Mouse (Mus musculus) forebrain, embryonic 14.5 days (tissue): ENCODE measurements around the gene Elmo1. TPM values are rescaled to one million over a fixed set of nuclear protein-coding genes. Genes with fewer than 3 reads are reported as not detected.

Experiments used
- ATAC-seq: fragments of 200-750 bp; cut with Nextera tagmentation; 2 replicates; pipeline ENCODE4 v1.8.0; 2017; ENCODE audit warnings: mild to moderate bottlenecking, moderate library complexity
- DNase-seq: peaks from one replicate; pipeline ENCODE4 v3.0.0-alpha.2; 2015; ENCODE audit warnings: low spot score
- H3K27ac ChIP-seq: fragments of 300-500 bp; sonication (generic); 2 replicates; pipeline ENCODE4 v1.5.1; 2014; ENCODE audit warnings: low read depth, mild to moderate bottlenecking, control low read depth, low read length, moderate library complexity
- H3K27me3 ChIP-seq: fragments of 300-500 bp; sonication (generic); replicated peaks from 2 replicates; pipeline ENCODE4 v1.6.1; 2014; ENCODE audit warnings: low read length, control low read depth, mixed read lengths; ENCODE audit not compliant: control insufficient read depth, insufficient read depth
- H3K36me3 ChIP-seq: fragments of 300-500 bp; sonication (generic); 2 replicates; pipeline ENCODE4 v1.6.1; 2014; ENCODE audit warnings: low read length, control low read depth; ENCODE audit not compliant: control insufficient read depth, insufficient read depth
- H3K4me1 ChIP-seq: fragments of 300-500 bp; sonication (generic); 2 replicates; pipeline ENCODE4 v1.6.1; 2014; ENCODE audit warnings: antibody characterized with exemption, low read length, control low read depth; ENCODE audit not compliant: control insufficient read depth, insufficient read depth
- H3K4me2 ChIP-seq: fragments of 300-500 bp; sonication (generic); 2 replicates; pipeline ENCODE4 v1.6.1; 2014; ENCODE audit warnings: mild to moderate bottlenecking, control low read depth, low read length
- H3K4me3 ChIP-seq: fragments of 300-500 bp; sonication (generic); 2 replicates; pipeline ENCODE4 v1.5.1; 2014; ENCODE audit warnings: low read depth, low read length, control low read depth
- H3K9ac ChIP-seq: fragments of 300-500 bp; sonication (generic); 2 replicates; pipeline ENCODE4 v1.6.1; 2014; ENCODE audit warnings: mild to moderate bottlenecking, low read length, control low read depth, moderate library complexity
- H3K9me3 ChIP-seq: fragments of 300-500 bp; sonication (generic); replicated peaks from 2 replicates; pipeline ENCODE4 v1.6.1; 2016; ENCODE audit warnings: low read length, control low read depth, mixed read lengths; ENCODE audit not compliant: control insufficient read depth
- WGBS: fragments of 180-500 bp; shearing (Covaris S2); extraction: QIAGEN DNeasy Blood & Tissue Kit; methylation state at CpG from one replicate; pipeline ENCODE4 v1.1.7; 2014; 5-methylcytosine and 5-hydroxymethylcytosine counted together
- polyA plus RNA-seq: library from polyadenylated mRNA; unstranded; fragments of >200 nt; fragmentation: Nextera tagmentation; extraction: Ambion mirVana; gene quantifications from 2 replicates; pipeline ENCODE4 v1.2.1, GENCODE M21; 2014

The Elmo1 gene
- polyA plus RNA-seq, 1 experiment from 2014 or later, result 22.6 TPM

DNA sequence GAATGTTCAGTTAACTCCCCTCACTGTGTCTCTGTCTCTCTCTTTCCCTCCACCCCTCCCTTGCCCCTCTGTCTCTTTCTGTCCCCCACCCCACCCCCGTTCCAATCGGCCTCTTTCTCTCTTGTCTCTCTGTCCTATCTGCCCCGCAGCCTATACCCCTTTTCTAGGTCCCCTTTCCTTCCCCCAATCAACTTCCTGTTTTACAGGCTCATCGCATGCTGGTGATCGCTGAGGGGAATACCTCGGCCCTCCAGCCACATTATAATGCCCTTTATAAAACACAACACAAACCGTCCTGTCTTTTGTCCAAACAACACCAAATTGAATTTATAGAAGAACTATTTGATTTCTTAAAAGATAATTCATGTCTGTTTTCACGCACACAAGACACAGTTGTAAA is 40.7 kb upstream of the Elmo1 start:
- 66% methylated on average over 8 of the region's 8 CpGs for WGBS
- Histone ChIP-seq H3K9ac (no peak overlapping the region), H3K4me1 (peaks cover 5% of the 10 kb centered on the region), H3K4me2 (no peak overlapping the region), H3K4me3 (no peak overlapping the region), H3K27ac (no peak overlapping the region), H3K27me3 (no peaks in the 10 kb centered on the region), H3K36me3 (no peaks in the 10 kb centered on the region), H3K9me3 (no peaks in the 10 kb centered on the region)
- ATAC-seq (no peak), DNase-seq (no peak)

- Histone ChIP-seq H3K4me1 (peaks cover 5% of the 10 kb centered on the region), H3K4me2 (no peak overlapping the region), H3K27me3 (no peaks in the 10 kb centered on the region), H3K9me3 (no peaks in the 10 kb centered on the region), H3K4me3 (no peak overlapping the region), H3K27ac (no peak overlapping the region), H3K9ac (no peak overlapping the region), H3K36me3 (no peaks in the 10 kb centered on the region)
- DNase-seq (no peak), ATAC-seq (no peak)
- 85% methylated on average over 10 of the region's 10 CpGs for WGBS
Observed at GRCm38 (mm10) chr13:20050149-20050548, 40.2 kb upstream of the Elmo1 start.

GRCm38 (mm10) chr13:20057926-20058325 is 32.5 kb upstream of the Elmo1 start:
- Histone ChIP-seq H3K4me2 (no peak overlapping the region), H3K9ac (no peak overlapping the region), H3K9me3 (no peaks in the 10 kb centered on the region), H3K4me3 (no peak overlapping the region), H3K27ac (no peak overlapping the region), H3K36me3 (no peaks in the 10 kb centered on the region), H3K4me1 (no peaks in the 10 kb centered on the region), H3K27me3 (no peaks in the 10 kb centered on the region)
- DNase-seq (no peak), ATAC-seq (no peak)
- 93% methylated on average over 1 of the region's 1 CpGs for WGBS

- DNase-seq (no peak), ATAC-seq (no peak)
- Histone ChIP-seq H3K27ac (no peak overlapping the region), H3K4me1 (no peaks in the 10 kb centered on the region), H3K36me3 (no peaks in the 10 kb centered on the region), H3K9me3 (no peaks in the 10 kb centered on the region), H3K27me3 (no peaks in the 10 kb centered on the region), H3K4me3 (no peak overlapping the region), H3K4me2 (no peak overlapping the region), H3K9ac (no peak overlapping the region)
- WGBS, result 81% methylated on average over 5 of the region's 5 CpGs
Observed at GRCm38 (mm10) chr13:20061031-20061430, 29.4 kb upstream of the Elmo1 start.

GRCm38 (mm10) chr13:20063331-20063730 is 27.1 kb upstream of the Elmo1 start:
- Histone ChIP-seq H3K27ac (no peak overlapping the region), H3K9ac (no peak overlapping the region), H3K27me3 (no peaks in the 10 kb centered on the region), H3K4me3 (no peak overlapping the region), H3K4me1 (no peaks in the 10 kb centered on the region), H3K9me3 (no peaks in the 10 kb centered on the region), H3K36me3 (no peaks in the 10 kb centered on the region), H3K4me2 (no peak overlapping the region)
- ATAC-seq (no peak), DNase-seq (no peak)
- WGBS, result 85% methylated on average over 5 of the region's 5 CpGs

- H3K4me1 ChIP-seq, result no peaks in the 10 kb centered on the region
- H3K4me3 ChIP-seq, result no peak overlapping the region
- H3K9me3 ChIP-seq, result no peaks in the 10 kb centered on the region
- H3K9ac ChIP-seq, result no peak overlapping the region
- no peak overlapping the region for H3K27ac ChIP-seq
- ATAC-seq, result no peak
- no peaks in the 10 kb centered on the region for H3K36me3 ChIP-seq
- no peak for DNase-seq
- no peaks in the 10 kb centered on the region for H3K27me3 ChIP-seq
- H3K4me2 ChIP-seq, result no peak overlapping the region
Observed at GRCm38 (mm10) chr13:20072043-20072442, 18.4 kb upstream of the Elmo1 start.

- no peak overlapping the region for H3K27ac ChIP-seq
- DNase-seq, result no peak
- 82% methylated on average over 5 of the region's 5 CpGs for WGBS
Observed at GRCm38 (mm10) chr13:20072994-20073393, 17.4 kb upstream of the Elmo1 start.

DNA sequence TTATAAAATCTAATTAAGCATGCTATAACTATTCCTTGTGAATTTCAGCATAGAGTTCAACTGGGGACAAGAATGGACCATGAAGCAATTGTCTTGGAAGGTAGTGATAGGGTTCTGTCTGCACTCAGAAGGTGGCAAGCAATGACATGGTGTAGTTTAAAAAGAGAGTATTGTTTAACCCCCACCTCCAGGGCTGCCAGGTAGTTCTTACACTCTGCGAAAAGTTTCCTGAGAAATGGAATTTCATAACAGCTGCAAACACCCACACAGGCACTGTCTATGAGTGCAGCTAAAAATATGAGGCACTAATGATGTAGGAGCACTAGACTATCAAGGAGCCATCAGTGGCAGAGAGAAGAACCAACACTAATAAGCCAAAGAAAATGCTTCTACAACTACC is 13.9 kb upstream of the Elmo1 start:
- Histone ChIP-seq H3K9ac (no peak overlapping the region), H3K27ac (no peak overlapping the region), H3K4me2 (no peak overlapping the region), H3K9me3 (no peaks in the 10 kb centered on the region), H3K27me3 (no peaks in the 10 kb centered on the region), H3K4me1 (no peaks in the 10 kb centered on the region), H3K4me3 (no peak overlapping the region), H3K36me3 (no peaks in the 10 kb centered on the region)
- no peak for ATAC-seq
- 88% methylated on average over 1 of the region's 1 CpGs for WGBS
- DNase-seq, result no peak

More at GRCm38 (mm10) chr13:20072994-20073393, 17.4 kb upstream of the Elmo1 start:
- Histone ChIP-seq H3K9me3 (no peaks in the 10 kb centered on the region), H3K4me1 (no peaks in the 10 kb centered on the region), H3K4me2 (no peak overlapping the region), H3K27me3 (no peaks in the 10 kb centered on the region), H3K36me3 (no peaks in the 10 kb centered on the region), H3K9ac (no peak overlapping the region), H3K4me3 (no peak overlapping the region)
- ATAC-seq, result no peak

- no peaks in the 10 kb centered on the region for H3K36me3 ChIP-seq
- ATAC-seq, result no peak
- no peak for DNase-seq
- H3K4me2 ChIP-seq, result no peak overlapping the region
- H3K27ac ChIP-seq, result no peak overlapping the region
- H3K9me3 ChIP-seq, result no peaks in the 10 kb centered on the region
- H3K27me3 ChIP-seq, result no peaks in the 10 kb centered on the region
- 89% methylated on average over 3 of the region's 3 CpGs for WGBS
- H3K9ac ChIP-seq, result no peak overlapping the region
- H3K4me3 ChIP-seq, result no peak overlapping the region
- no peaks in the 10 kb centered on the region for H3K4me1 ChIP-seq
Observed at GRCm38 (mm10) chr13:20077237-20077636, 13.2 kb upstream of the Elmo1 start.
